Mouse (Mus musculus) right cerebral cortex, adult 2 months (tissue): ENCODE data around the gene Pgpep1l.
A peak's percentile ranks its signal among the peaks of the same experiment; 100 is the strongest.
"Not testable (repeated sequence)": the region's sequence is repeated elsewhere in the genome, so short reads cannot be mapped to it uniquely, and the experiment has no call there.

Source experiments
- DNase-seq, 2 experiments: peaks; one replicate each; pipeline ENCODE4 v3.0.0; 2021 to 2022; ENCODE audit warnings: low spot score in 2 of 2

The Pgpep1l gene

GRCm38 (mm10) chr7:68282304-68283132 lies 18.5 kb upstream of the Pgpep1l start:
- no peak for DNase-seq

- no peak for DNase-seq
These were observed 17.3 kb upstream of the Pgpep1l start for GRCm38 (mm10) chr7:68281341-68281740.

GRCm38 (mm10) chr7:68280352-68280869 lies 16.4 kb upstream of the Pgpep1l start:
- no peak for DNase-seq

GRCm38 (mm10) chr7:68279481-68279880 lies 15.4 kb upstream of the Pgpep1l start:
- DNase-seq: no peak

- DNase-seq: no peak
These were observed 14.9 kb upstream of the Pgpep1l start for GRCm38 (mm10) chr7:68278908-68279307.

GRCm38 (mm10) chr7:68278385-68278784 lies 14.4 kb upstream of the Pgpep1l start:
- DNase-seq: no peak

- DNase-seq: no peak
These were observed 13.9 kb upstream of the Pgpep1l start for GRCm38 (mm10) chr7:68277897-68278270.

GRCm38 (mm10) chr7:68277054-68277896 lies 13.2 kb upstream of the Pgpep1l start:
- DNase-seq: no peak

GRCm38 (mm10) chr7:68275838-68276731 lies 12.1 kb upstream of the Pgpep1l start:
- no peak for DNase-seq

GRCm38 (mm10) chr7:68275445-68275837 lies 11.4 kb upstream of the Pgpep1l start:
- not testable (repeated sequence) for DNase-seq

GRCm38 (mm10) chr7:68274951-68275350 lies 10.9 kb upstream of the Pgpep1l start:
- no peak for DNase-seq

GRCm38 (mm10) chr7:68274218-68274617 lies 10.2 kb upstream of the Pgpep1l start:
- no peak for DNase-seq

- DNase-seq: no peak
These were observed 9.5 kb upstream of the Pgpep1l start, which contains the start of gene Fam169b for GRCm38 (mm10) chr7:68273515-68273914. Gene Fam169b (plus strand): TSS chr7:68273839.

- DNase-seq: no peak
These were observed 8.6 kb upstream of the Pgpep1l start for GRCm38 (mm10) chr7:68272607-68273006.

GRCm38 (mm10) chr7:68271816-68272215 lies 7.8 kb upstream of the Pgpep1l start:
- no peak for DNase-seq

- no peak for DNase-seq
These were observed 6.5 kb upstream of the Pgpep1l start for GRCm38 (mm10) chr7:68270551-68270950.

- no peak for DNase-seq
These were observed 2.7 kb upstream of the Pgpep1l start for GRCm38 (mm10) chr7:68266691-68267090.

GRCm38 (mm10) chr7:68265391-68265790 lies 1.4 kb upstream of the Pgpep1l start:
- DNase-seq: no peak

GRCm38 (mm10) chr7:68264531-68264930 lies 498 bp upstream of the Pgpep1l start:
- DNase-seq: peak; percentile 75 to 81

- peak in 1 of 2 experiments; percentile 14 for DNase-seq
These were observed 546 bp downstream of the Pgpep1l start for GRCm38 (mm10) chr7:68263346-68264027.
